Mouse (Mus musculus): ENCODE measurements around the gene Ltbp4.

Gene Ltbp4

GRCm38 (mm10) chr7:27328161-27328560 is 9.3 kb downstream of the Ltbp4 start:
- DNase-seq (ENCODE audit: extremely low read depth, low read depth): no peak

GRCm38 (mm10) chr7:27327500-27327899 is 10.0 kb downstream of the Ltbp4 start:
- no peak for DNase-seq (ENCODE audit: extremely low read depth, low read depth)

GRCm38 (mm10) chr7:27326101-27326880 is 11.2 kb downstream of the Ltbp4 start:
- DNase-seq (ENCODE audit: extremely low read depth, low read depth): no peak

GRCm38 (mm10) chr7:27325697-27326096 is 11.8 kb downstream of the Ltbp4 start:
- DNase-seq (ENCODE audit: extremely low read depth, low read depth): no peak

- DNase-seq (ENCODE audit: extremely low read depth, low read depth): no peak
Measured at GRCm38 (mm10) chr7:27324928-27325327, 12.6 kb downstream of the Ltbp4 start.

- no peak for DNase-seq (ENCODE audit: extremely low read depth, low read depth)
Measured at GRCm38 (mm10) chr7:27324161-27324560, 13.3 kb downstream of the Ltbp4 start.

- no peak for DNase-seq (ENCODE audit: extremely low read depth, low read depth)
Measured at GRCm38 (mm10) chr7:27323001-27323400, 14.5 kb downstream of the Ltbp4 start.

- DNase-seq (ENCODE audit: extremely low read depth, low read depth): no peak
Measured at GRCm38 (mm10) chr7:27322291-27322690, 15.2 kb downstream of the Ltbp4 start.

GRCm38 (mm10) chr7:27319411-27319810 is 18.1 kb downstream of the Ltbp4 start:
- no peak for DNase-seq (ENCODE audit: extremely low read depth, low read depth)

GRCm38 (mm10) chr7:27315958-27316357 is 21.5 kb downstream of the Ltbp4 start:
- DNase-seq (ENCODE audit: extremely low read depth, low read depth): no peak

GRCm38 (mm10) chr7:27314393-27314792 is 23.1 kb downstream of the Ltbp4 start:
- no peak for DNase-seq (ENCODE audit: extremely low read depth, low read depth)

- no peak for DNase-seq (ENCODE audit: extremely low read depth, low read depth)
Measured at GRCm38 (mm10) chr7:27311651-27312284, 25.7 kb downstream of the Ltbp4 start.

- DNase-seq (ENCODE audit: extremely low read depth, low read depth): no peak
Measured at GRCm38 (mm10) chr7:27310996-27311535, 26.4 kb downstream of the Ltbp4 start.

- no peak for DNase-seq (ENCODE audit: extremely low read depth, low read depth)
Measured at GRCm38 (mm10) chr7:27310306-27310705, 27.2 kb downstream of the Ltbp4 start.

GRCm38 (mm10) chr7:27309832-27310231 is 27.7 kb downstream of the Ltbp4 start:
- DNase-seq (ENCODE audit: extremely low read depth, low read depth): no peak

GRCm38 (mm10) chr7:27308821-27309549 is 28.5 kb downstream of the Ltbp4 start:
- no peak for DNase-seq (ENCODE audit: extremely low read depth, low read depth)

- DNase-seq (ENCODE audit: extremely low read depth, low read depth): no peak
Measured at GRCm38 (mm10) chr7:27307551-27307950, 29.9 kb downstream of the Ltbp4 start.

- DNase-seq (ENCODE audit: extremely low read depth, low read depth): no peak
Measured at GRCm38 (mm10) chr7:27306161-27307160, 31.0 kb downstream of the Ltbp4 start.

GRCm38 (mm10) chr7:27305091-27305730 is 32.3 kb downstream of the Ltbp4 start:
- DNase-seq (ENCODE audit: extremely low read depth, low read depth): no peak

- peak; percentile 47 for DNase-seq (ENCODE audit: extremely low read depth, low read depth)
Measured at GRCm38 (mm10) chr7:27302172-27302571, 35.3 kb downstream of the Ltbp4 start.

Measured in MEL-GATA-1-ER (cell line).